Mouse (Mus musculus): ENCODE measurements around the gene Tmem230. TPM values are rescaled to one million over a fixed set of nuclear protein-coding genes. Genes with fewer than 3 reads are reported as not detected.

Gene Tmem230
- polyA plus RNA-seq, 1 experiment, result 81.9 TPM

DNA sequence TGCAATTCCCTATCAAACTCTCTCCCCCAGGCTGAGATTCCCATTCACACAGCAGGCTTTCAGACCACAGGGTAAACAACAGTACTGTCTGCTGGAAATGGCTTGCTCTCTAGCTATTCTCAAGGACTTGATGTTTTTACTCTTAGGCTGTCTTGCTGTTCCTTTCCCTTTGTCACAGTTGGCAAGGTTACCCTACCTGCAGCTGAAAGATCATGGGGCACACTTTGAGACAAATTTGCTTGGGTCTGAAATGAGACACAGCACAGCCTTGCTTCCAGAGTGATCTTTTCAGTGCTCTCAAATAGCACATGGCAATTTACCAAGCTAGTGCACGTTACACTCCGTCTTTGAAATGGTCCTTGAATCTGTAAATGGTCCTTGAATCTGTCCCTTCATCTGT lies 52.0 kb downstream of the Tmem230 start:
- 61% methylated on average over 2 of the region's 2 CpGs for WGBS
- Histone ChIP-seq H3K27ac (ENCODE audit: insufficient read depth, low read length) (no peak overlapping the region), H3K4me3 (replicated peaks; ENCODE audit: insufficient read depth, low read depth, low read length) (no peak overlapping the region), H3K27me3 (ENCODE audit: control insufficient read depth, insufficient read depth, low read length) (no peaks in the 10 kb centered on the region; the same call in 1 of the 2 replicates), H3K4me1 (ENCODE audit: control insufficient read depth, insufficient read depth, low read length) (no peaks in the 10 kb centered on the region)
- no peak for DNase-seq
- TF ChIP-seq CTCF (IDR thresholded peaks at IDR 0.05; ENCODE audit: borderline replicate concordance, insufficient read depth, low read depth, low read length) (no peak), POLR2A (IDR thresholded peaks at IDR 0.05; ENCODE audit: borderline replicate concordance, insufficient read depth, low read length) (no peak)

DNA sequence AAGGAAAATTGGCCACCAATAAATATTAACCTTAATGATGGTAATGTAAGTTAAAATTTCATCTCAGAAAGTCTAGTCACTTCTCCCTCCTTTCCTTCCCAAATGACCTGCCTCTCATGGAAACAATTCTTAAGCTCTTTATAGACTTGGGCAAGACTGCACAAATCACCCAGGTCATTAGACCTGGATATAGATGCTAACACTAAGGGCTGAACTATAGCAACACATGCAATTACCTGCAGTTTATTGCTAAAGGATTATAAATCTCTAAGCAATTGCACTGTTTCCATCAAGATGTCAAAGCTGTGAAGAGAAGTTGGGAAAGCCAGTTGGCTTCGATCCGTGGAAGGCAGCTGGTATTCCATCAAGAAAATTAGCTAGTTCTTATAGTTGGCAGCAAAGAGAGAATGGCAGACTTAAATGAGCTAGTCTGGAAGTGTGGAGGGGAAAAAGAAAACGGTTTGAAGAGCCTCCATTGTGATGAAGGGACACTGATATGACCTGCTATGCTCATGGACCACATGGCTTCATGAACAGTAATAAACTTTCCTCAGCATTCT lies 56.9 kb downstream of the Tmem230 start:
- Histone ChIP-seq H3K4me3 (replicated peaks; ENCODE audit: insufficient read depth, low read depth, low read length) (no peak overlapping the region), H3K27ac (ENCODE audit: insufficient read depth, low read length) (no peak overlapping the region), H3K27me3 (ENCODE audit: control insufficient read depth, insufficient read depth, low read length) (no peaks in the 10 kb centered on the region; the same call in 1 of the 2 replicates), H3K4me1 (ENCODE audit: control insufficient read depth, insufficient read depth, low read length) (no peaks in the 10 kb centered on the region)
- no peak for DNase-seq
- TF ChIP-seq CTCF (IDR thresholded peaks at IDR 0.05; ENCODE audit: borderline replicate concordance, insufficient read depth, low read depth, low read length) (no peak), POLR2A (IDR thresholded peaks at IDR 0.05; ENCODE audit: borderline replicate concordance, insufficient read depth, low read length) (no peak)
- WGBS, result 38% methylated on average over 3 of the region's 3 CpGs

Other genes starting within 250 kb of the Tmem230 start
- 35.8 and 44.7 TPM in 2 replicates for gene Rassf2, start 217.5 kb downstream of the Tmem230 start, polyA plus RNA-seq (2012; rRNA removed)
- 68.6 and 76.9 TPM in 2 replicates for gene Slc23a2, start 102.7 kb downstream of the Tmem230 start, polyA plus RNA-seq (2012; rRNA removed)
- 69.3 and 73.1 TPM in 2 replicates for gene Pcna, start 5.5 kb upstream of the Tmem230 start, polyA plus RNA-seq (2012; rRNA removed)
- gene Cds2, start 15.3 kb upstream of the Tmem230 start, polyA plus RNA-seq (2012; rRNA removed), result 152 and 155 TPM in 2 replicates
- gene Prokr2, start 137.6 kb upstream of the Tmem230 start, polyA plus RNA-seq (2012; rRNA removed), result 0.27 and 0.28 TPM in 2 replicates

Data from cerebellum, adult 2 months (tissue).